Mouse (Mus musculus): ENCODE measurements around the gene Krt7. TPM values are rescaled to one million over a fixed set of nuclear protein-coding genes. Genes with fewer than 3 reads are reported as not detected.

Gene Krt7
- polyA plus RNA-seq, 1 experiment from 2014 or later: 21.2 TPM

DNA sequence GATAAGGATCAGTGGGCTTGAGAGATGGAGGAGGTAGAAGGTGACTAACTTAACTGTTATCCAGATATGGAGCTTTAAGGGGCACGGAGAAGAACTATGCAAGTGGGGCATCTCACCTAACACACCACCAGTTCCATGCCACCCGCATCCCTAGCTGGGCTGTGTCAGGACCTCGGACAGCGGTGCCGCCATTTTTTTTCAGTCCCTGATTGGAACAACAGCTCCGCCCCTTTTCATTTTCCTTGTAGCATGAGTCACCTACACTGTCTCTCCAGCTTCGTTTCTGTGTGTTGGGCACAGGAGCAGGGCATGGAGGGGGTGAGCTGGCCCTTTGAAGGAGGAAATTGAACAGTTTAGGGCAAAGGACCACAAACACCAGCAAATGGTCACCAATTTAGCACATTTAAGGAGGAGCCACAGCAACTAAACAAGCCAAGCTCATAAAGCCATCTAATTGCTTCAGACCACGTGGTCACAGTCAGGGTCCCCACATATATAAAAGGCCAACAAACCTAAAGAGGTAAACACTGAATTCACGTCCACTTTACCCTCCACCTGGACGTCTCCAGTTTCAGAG is 62.2 kb downstream of the Krt7 start, which contains the start of gene Krt86:
Krt86 (plus strand) TSS at position 527 of the 577 bp plus-strand sequence.
- Histone ChIP-seq H3K27ac (no peak within 1 kb of the TSS), H3K9ac (replicated peaks) (no peak within 1 kb of the TSS), H3K9me3 (no peaks in the 10 kb centered on the region), H3K4me1 (replicated peaks) (no peaks in the 10 kb centered on the region; the same call in 1 of the 2 replicates), H3K4me3 (replicated peaks) (no peak within 1 kb of the TSS), H3K36me3 (no peaks in the 10 kb centered on the region), H3K4me2 (no peak within 1 kb of the TSS), H3K27me3 (peaks cover 2% of the 10 kb centered on the region)
- no peak for ATAC-seq (ENCODE audit: insufficient number of reproducible peaks, insufficient read depth, low FRiP score, low TSS enrichment, low read depth)
- 17% methylated on average over 10 of the region's 10 CpGs for WGBS

DNA sequence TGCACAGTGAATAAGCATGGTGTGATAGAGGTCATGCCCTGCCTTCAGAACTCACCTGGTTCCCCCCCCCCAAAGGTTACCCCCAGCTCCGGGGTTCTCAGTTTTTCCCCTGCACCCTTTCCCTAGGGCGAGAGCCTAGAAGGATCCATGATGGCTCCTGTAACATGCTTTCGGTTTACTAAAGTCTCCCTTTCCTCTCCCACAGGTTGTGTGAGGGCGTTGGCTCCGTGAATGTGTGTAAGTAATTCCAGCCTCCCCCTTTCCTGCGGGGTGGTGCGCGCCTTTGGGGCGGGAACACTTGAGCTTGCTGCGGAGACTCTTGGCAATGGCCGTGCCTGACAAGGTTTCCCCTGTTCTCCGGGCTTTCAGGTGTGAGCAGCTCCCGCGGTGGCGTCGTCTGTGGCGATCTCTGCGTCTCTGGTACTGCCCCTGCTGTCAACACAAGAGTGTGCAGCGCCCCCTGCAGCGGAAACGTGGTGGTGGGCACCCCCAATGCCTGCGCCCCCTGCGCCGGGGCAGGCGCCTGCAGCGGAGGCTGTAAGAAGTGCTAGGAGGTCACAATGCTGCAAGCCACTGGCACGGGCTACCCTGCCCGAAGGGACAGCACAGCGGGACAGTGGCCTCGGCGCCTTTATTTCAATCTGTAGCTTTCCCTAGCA is 68.3 kb downstream of the Krt7 start:
- no peak overlapping the region for H3K27ac ChIP-seq
- H3K36me3 ChIP-seq: no peaks in the 10 kb centered on the region
- peak overlapping the region; percentile 58 for H3K4me2 ChIP-seq
- ATAC-seq (ENCODE audit: insufficient number of reproducible peaks, insufficient read depth, low FRiP score, low TSS enrichment, low read depth): no peak
- H3K27me3 ChIP-seq: peaks cover 32% of the 10 kb centered on the region
- peak overlapping the region; percentile 23 for H3K4me3 ChIP-seq (replicated peaks)
- no peaks in the 10 kb centered on the region for H3K9me3 ChIP-seq
- WGBS: 8% methylated on average over 31 of the region's 31 CpGs
- peak overlapping the region; percentile 14; the same call in 1 of the 2 replicates for H3K9ac ChIP-seq (replicated peaks)
- peaks cover 7% of the 10 kb centered on the region for H3K4me1 ChIP-seq (replicated peaks)

DNA sequence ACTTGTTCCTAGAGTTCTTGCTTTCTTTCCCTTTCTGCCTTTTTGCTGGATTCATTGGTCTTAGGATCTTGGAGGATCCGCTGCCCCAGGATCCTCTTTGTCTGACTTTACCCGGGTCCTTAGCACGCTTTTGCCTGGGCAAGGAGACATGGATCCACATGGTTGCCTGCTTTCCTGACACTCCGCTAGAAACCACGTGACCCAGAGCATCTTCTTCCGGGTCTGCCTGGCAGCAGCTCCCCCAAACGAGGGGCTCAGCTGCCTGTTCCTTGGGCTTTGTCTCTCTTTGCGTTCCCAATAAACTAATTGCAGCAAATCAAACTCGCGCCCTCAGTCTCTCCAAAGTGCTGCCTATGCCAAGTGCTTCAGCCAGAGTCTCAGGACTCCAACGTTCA is 68.8 kb downstream of the Krt7 start:
- WGBS: 35% methylated on average over 11 of the region's 11 CpGs
- Histone ChIP-seq H3K4me1 (replicated peaks) (peaks cover 7% of the 10 kb centered on the region), H3K4me3 (replicated peaks) (peak overlapping the region; percentile 23), H3K27me3 (peaks cover 32% of the 10 kb centered on the region), H3K4me2 (peak overlapping the region; percentile 58), H3K36me3 (no peaks in the 10 kb centered on the region), H3K9me3 (no peaks in the 10 kb centered on the region), H3K9ac (replicated peaks) (peak overlapping the region; percentile 14; the same call in 1 of the 2 replicates), H3K27ac (no peak overlapping the region)
- ATAC-seq (ENCODE audit: insufficient number of reproducible peaks, insufficient read depth, low FRiP score, low TSS enrichment, low read depth): no peak

MicroRNA genes within 50 kb of the gene (microRNA counts, 519-probe panel; counts per million panel counts)
- not detected for microRNA mmu-miR-1941-3p
- not detected for microRNA mmu-miR-1941-5p

Small RNAs within 50 kb of the gene (microRNA-seq; reads per million reads assigned to microRNA genes)
- gene Mir1941: not detected

Other genes starting within 250 kb of the Krt7 start
- gene Acvr1b, start 237.0 kb upstream of the Krt7 start, polyA plus RNA-seq (2016; fragmentation: Nextera tagmentation; extraction: Ambion mirVana): 7.3 and 8.2 TPM in 2 replicates
- 7.9 and 10.5 TPM in 2 replicates for gene Grasp, start 186.9 kb upstream of the Krt7 start, polyA plus RNA-seq (2016; fragmentation: Nextera tagmentation; extraction: Ambion mirVana)
- 5.5 and 7.0 TPM in 2 replicates for gene Nr4a1, start 156.8 kb upstream of the Krt7 start, polyA plus RNA-seq (2016; fragmentation: Nextera tagmentation; extraction: Ambion mirVana)
- 66.9 and 67.4 TPM in 2 replicates for gene Atg101, start 126.8 kb upstream of the Krt7 start, polyA plus RNA-seq (2016; fragmentation: Nextera tagmentation; extraction: Ambion mirVana)
- gene 6030408B16Rik, start 117.8 kb upstream of the Krt7 start, polyA plus RNA-seq (2016; fragmentation: Nextera tagmentation; extraction: Ambion mirVana): 4.5 and 4.7 TPM in 2 replicates
- 0.09 and 0.26 TPM in 2 replicates for gene Krt80, start 40.9 kb upstream of the Krt7 start, polyA plus RNA-seq (2016; fragmentation: Nextera tagmentation; extraction: Ambion mirVana)
- 0.29 and 0.56 TPM in 2 replicates for gene Krt87, start 27.8 kb downstream of the Krt7 start, polyA plus RNA-seq (2016; fragmentation: Nextera tagmentation; extraction: Ambion mirVana)
- gene Krt88, start 36.7 kb downstream of the Krt7 start, polyA plus RNA-seq (2016; fragmentation: Nextera tagmentation; extraction: Ambion mirVana): not detected in 2 replicates
- gene Krt81, start 52.7 kb downstream of the Krt7 start, polyA plus RNA-seq (2016; fragmentation: Nextera tagmentation; extraction: Ambion mirVana): not detected in 2 replicates
- not detected in 2 replicates for gene Krt86, start 62.4 kb downstream of the Krt7 start, polyA plus RNA-seq (2016; fragmentation: Nextera tagmentation; extraction: Ambion mirVana)
- not detected in 2 replicates for gene Krt83, start 80.5 kb downstream of the Krt7 start, polyA plus RNA-seq (2016; fragmentation: Nextera tagmentation; extraction: Ambion mirVana)
- gene Gm49425, start 106.2 kb downstream of the Krt7 start, polyA plus RNA-seq (2016; fragmentation: Nextera tagmentation; extraction: Ambion mirVana): not detected in 2 replicates
- not detected in 2 replicates for gene Krt84, start 121.8 kb downstream of the Krt7 start, polyA plus RNA-seq (2016; fragmentation: Nextera tagmentation; extraction: Ambion mirVana)
- gene Krt82, start 139.6 kb downstream of the Krt7 start, polyA plus RNA-seq (2016; fragmentation: Nextera tagmentation; extraction: Ambion mirVana): not detected in 2 replicates
- 0.08 and 0.24 TPM in 2 replicates for gene Krt90, start 151.9 kb downstream of the Krt7 start, polyA plus RNA-seq (2016; fragmentation: Nextera tagmentation; extraction: Ambion mirVana)
- 0.27 and 0.30 TPM in 2 replicates for gene Krt75, start 162.9 kb downstream of the Krt7 start, polyA plus RNA-seq (2016; fragmentation: Nextera tagmentation; extraction: Ambion mirVana)
- gene Gm5414, start 217.1 kb downstream of the Krt7 start, polyA plus RNA-seq (2016; fragmentation: Nextera tagmentation; extraction: Ambion mirVana): not detected in 2 replicates
- gene Gm5478, start 236.3 kb downstream of the Krt7 start, polyA plus RNA-seq (2016; fragmentation: Nextera tagmentation; extraction: Ambion mirVana): not detected in 2 replicates

All from limb, embryonic 12.5 days (tissue).